In the genomic region with DNA sequence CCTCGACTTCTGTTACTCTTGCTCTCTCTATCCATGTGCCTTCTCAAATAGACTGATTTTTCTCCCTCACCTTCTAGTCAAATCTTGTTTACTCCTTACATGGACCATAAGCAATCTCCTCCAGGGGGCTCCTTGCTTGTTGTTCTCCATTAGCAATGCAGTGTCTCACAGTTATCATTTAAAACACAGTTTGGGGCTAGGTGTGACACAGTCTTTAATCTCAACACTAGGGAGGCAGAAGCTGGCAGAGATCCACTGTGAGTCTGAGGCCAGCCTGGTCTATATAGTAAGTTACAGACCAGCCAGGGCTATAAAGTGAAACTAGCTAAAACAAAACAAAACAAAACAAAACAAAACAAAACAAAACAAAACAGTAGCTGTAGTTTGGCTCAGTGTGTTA, we compare ENCODE assay signal across 20 mouse cellular contexts. TPM values are rescaled to one million over a fixed set of nuclear protein-coding genes. Genes with fewer than 3 reads are reported as not detected.
DNase-seq lines count a peak whose midpoint lies in the region; ATAC-seq and TF ChIP-seq lines count a peak whose summit lies in the region.
"Had no signal": no experiment of that assay in that cellular context is flagged by ENCODE, and none has a peak within 500 bp of the region (broad histone marks: within the 10 kb centered on the region; RNA-seq: fewer than 3 reads in every experiment).

No protein-coding gene starts in this region.

- peak; percentile 50 to 52; a peak in 1 of 4 replicates for TF ChIP-seq EP300 in MEL (IDR thresholded peaks at IDR 0.05; ENCODE audit: low read depth in 1 of 2, low read length in 2 of 2)

- TF ChIP-seq POLR2A in MEL (IDR thresholded peaks at IDR 0.05; ENCODE audit: control insufficient read depth in 1 of 2, insufficient read depth in 1 of 2, low read depth in 1 of 2, low read length in 2 of 2, poor library complexity in 1 of 2): no peak

- 0 out of 2 replicates have a peak, but pooled peaks have one; percentile 64 for ATAC-seq in erythroblast, adult 5-6 weeks (replicated peaks; ENCODE audit: low FRiP score, poor library complexity, severe bottlenecking)
- peak; percentile 68 for ATAC-seq in megakaryocyte progenitor cell, adult 5-6 weeks (replicated peaks; ENCODE audit: poor library complexity)
- ATAC-seq: forebrain, embryonic 15.5 days had no signal

- H3K4me1 ChIP-seq in MEL (ENCODE audit: control insufficient read depth in 1 of 2, insufficient read depth in 2 of 2, low read length in 2 of 2): peaks cover 6 to 15% of the 10 kb centered on the region in 2 experiments
- H3K4me1 ChIP-seq: forebrain, embryonic 12.5 days; forebrain, embryonic 15.5 days; heart, embryonic 10.5 days; hindbrain, embryonic 12.5 days; hindbrain, embryonic 15.5 days had no signal

- H3K4me3 ChIP-seq in MEL (ENCODE audit: control insufficient read depth in 1 of 2, insufficient read depth in 1 of 2, low read depth in 2 of 2, low read length in 2 of 2): peak overlapping the region in 1 of 2 experiments; percentile 6; a peak in 1 of 4 replicates
- H3K4me3 ChIP-seq: forebrain, embryonic 12.5 days; forebrain, embryonic 15.5 days; heart, adult 2 months; heart, embryonic 10.5 days; heart, embryonic 13.5 days; hindbrain, embryonic 12.5 days; hindbrain, embryonic 15.5 days had no signal

- TF ChIP-seq CTCF in MEL (IDR thresholded peaks at IDR 0.05 in 2 of 3, conservative IDR thresholded peaks at IDR 0.05 in 1 of 3; ENCODE audit: control insufficient read depth in 1 of 3, insufficient read depth in 1 of 3, low read depth in 2 of 3, low read length in 3 of 3, poor library complexity in 1 of 3, severe bottlenecking in 1 of 3): peak in 1 of 3 experiments; percentile 29; a peak in 2 of 6 replicates

- TF ChIP-seq RAD21 in MEL (IDR thresholded peaks at IDR 0.05; ENCODE audit: low read depth, low read length): no peak

- H3K27me3 ChIP-seq in MEL (ENCODE audit: control insufficient read depth in 1 of 2, insufficient read depth in 2 of 2, low read length in 2 of 2): no peaks in the 10 kb centered on the region
- H3K27me3 ChIP-seq: CH12.LX; forebrain, embryonic 12.5 days; forebrain, embryonic 15.5 days; heart, embryonic 13.5 days; hindbrain, embryonic 12.5 days; hindbrain, embryonic 15.5 days had no signal

- peak; percentile 45 for DNase-seq in cerebellum, adult 9-10 months
- no peak for DNase-seq in cerebellum, adult 18-20 months
- peak; percentile 73 for DNase-seq in MEL (ENCODE audit: low read depth, low spot score)
- DNase-seq in thymus, adult 18-20 months: no peak
- no peak for DNase-seq in retina, postnatal 1 day
- DNase-seq: adrenal gland, postnatal 14 days; cerebellum, adult 11-12 months; cerebellum, postnatal 10 days; gastrocnemius, postnatal 25 days; heart, adult 2 months had no signal

- H3K36me3 ChIP-seq in MEL (ENCODE audit: control insufficient read depth in 1 of 2, insufficient read depth in 2 of 2, low read length in 2 of 2): peaks cover 0 to 17% of the 10 kb centered on the region in 2 experiments; a peak in 2 of 4 replicates

- H3K9ac ChIP-seq in MEL (ENCODE audit: control insufficient read depth, low read depth, low read length, poor library complexity, severe bottlenecking): no peak overlapping the region
- H3K9ac ChIP-seq: forebrain, embryonic 12.5 days; forebrain, embryonic 15.5 days; heart, embryonic 13.5 days; hindbrain, embryonic 12.5 days; hindbrain, embryonic 15.5 days had no signal

- H3K79me2 ChIP-seq in MEL (ENCODE audit: control insufficient read depth, insufficient read depth, low read length, poor library complexity): no peaks in the 10 kb centered on the region

- no peak overlapping the region for H3K27ac ChIP-seq in MEL (ENCODE audit: control insufficient read depth, low read depth, low read length)
- H3K27ac ChIP-seq: forebrain, embryonic 12.5 days; forebrain, embryonic 15.5 days; heart, adult 2 months; heart, embryonic 10.5 days; heart, embryonic 13.5 days; hindbrain, embryonic 12.5 days; hindbrain, embryonic 15.5 days had no signal

- H3K9me3 ChIP-seq in MEL (replicated peaks; ENCODE audit: insufficient read depth, low read length): no peaks in the 10 kb centered on the region
- H3K9me3 ChIP-seq: forebrain, embryonic 12.5 days; forebrain, embryonic 15.5 days; G1E; heart, embryonic 10.5 days; heart, embryonic 13.5 days; hindbrain, embryonic 12.5 days; hindbrain, embryonic 15.5 days had no signal

TF ChIP-seq in MEL, 35 proteins besides CTCF, POLR2A, EP300 and RAD21:
- TF ChIP-seq MYC (IDR thresholded peaks at IDR 0.05; ENCODE audit: low read depth, low read length) (0 out of 2 replicates have a peak, but pooled peaks have one; percentile 21), GATA1 (IDR thresholded peaks at IDR 0.05; ENCODE audit: low read depth, low read length) (peak; percentile 50; the same call in 1 of the 2 replicates), ZMIZ1 (IDR thresholded peaks at IDR 0.05; ENCODE audit: low read depth, low read length) (no peak), NRF1 (IDR thresholded peaks at IDR 0.05; ENCODE audit: insufficient read depth, low read depth, low read length, poor library complexity, severe bottlenecking) (no peak), ZKSCAN1 (IDR thresholded peaks at IDR 0.05; ENCODE audit: low read depth, low read length) (no peak)

RNA-seq across cellular contexts. Expression of a gene that starts 31.1 kb away (rescaled TPM):
- 24.4 and 28.9 TPM in 2 replicates for total RNA-seq in MEL (2012; rRNA removed)
- polyA plus RNA-seq in MEL (2012; ENCODE audit: insufficient read depth in 1 of 2, insufficient read length in 2 of 2, low read depth in 1 of 2, low replicate concordance in 2 of 2, missing spikeins in 1 of 2): 10 to 100 TPM; 20.6 to 92.0 TPM
- 2.5 and 14.2 TPM in 2 replicates for total RNA-seq in erythroblast, adult 5-6 weeks (2015; ENCODE audit: low replicate concordance)
- 5.1 and 7.1 TPM in 2 replicates for total RNA-seq in erythroblast, adult 5-6 weeks (2017; ENCODE audit: low replicate concordance)
- total RNA-seq in megakaryocyte progenitor cell, adult 5-6 weeks (2015): 26.3 and 28.4 TPM in 2 replicates
- total RNA-seq in megakaryocyte progenitor cell, adult 5-6 weeks (2017): 10.9 and 12.6 TPM in 2 replicates

RNA-seq across cellular contexts. Expression of a gene that starts 31.3 kb away (rescaled TPM):
- 4.2 and 6.4 TPM in 2 replicates for total RNA-seq in MEL (2012; rRNA removed)
- polyA plus RNA-seq in MEL (2012; ENCODE audit: insufficient read depth in 1 of 2, insufficient read length in 2 of 2, low read depth in 1 of 2, low replicate concordance in 2 of 2, missing spikeins in 1 of 2): 10 to 100 TPM in 1 of 2 experiments, not detected in 1; 19.2 TPM
- total RNA-seq in erythroblast, adult 5-6 weeks (2015; ENCODE audit: low replicate concordance): 6.7 and 10.8 TPM in 2 replicates
- total RNA-seq in erythroblast, adult 5-6 weeks (2017; ENCODE audit: low replicate concordance): 8.2 and 10.1 TPM in 2 replicates
- 22.1 and 25.9 TPM in 2 replicates for total RNA-seq in megakaryocyte progenitor cell, adult 5-6 weeks (2015)
- total RNA-seq in megakaryocyte progenitor cell, adult 5-6 weeks (2017): 24.7 and 25.1 TPM in 2 replicates

Comparison
In these comparisons a context has a peak if more than half of its experiments do, and no peak if none do; other contexts are left out.
1. DNase-seq: peak in cerebellum, adult 9-10 months (single experiment) and MEL (single experiment); none in cerebellum, adult 18-20 months (0 of 2), thymus, adult 18-20 months (0 of 2) and retina, postnatal 1 day (single experiment).